Mouse (Mus musculus) telencephalon, adult 2 months (tissue): ENCODE measurements at regions not wholly inside any gene's neighbourhood (a gene's known extent, or its start where the extent isn't known, plus 50 kb on each side); places are given as distances from the start of the nearest gene placed in this dataset.
A peak's percentile ranks its signal among the peaks of the same experiment; 100 is the strongest.

Source experiments
- DNase-seq: peaks from one replicate; pipeline ENCODE4 v3.0.0-alpha.2; 2011; ENCODE audit warnings: low read depth, low spot score

GRCm38 (mm10) chrX:61823604-61824003 is 114.3 kb downstream of the Ldoc1 start:
- DNase-seq, result no peak

- DNase-seq, result peak; percentile 28
These were observed 115.0 kb downstream of the Ldoc1 start for GRCm38 (mm10) chrX:61824330-61824729.
